Mouse (Mus musculus) kidney, postnatal 25 days (tissue): ENCODE data around the gene Arid3a.

Source experiments
- DNase-seq, 2 experiments: peaks; one replicate each; pipeline ENCODE4 v3.0.0; 2021; ENCODE audit warnings: mixed read lengths in 2 of 2

The Arid3a gene

DNA sequence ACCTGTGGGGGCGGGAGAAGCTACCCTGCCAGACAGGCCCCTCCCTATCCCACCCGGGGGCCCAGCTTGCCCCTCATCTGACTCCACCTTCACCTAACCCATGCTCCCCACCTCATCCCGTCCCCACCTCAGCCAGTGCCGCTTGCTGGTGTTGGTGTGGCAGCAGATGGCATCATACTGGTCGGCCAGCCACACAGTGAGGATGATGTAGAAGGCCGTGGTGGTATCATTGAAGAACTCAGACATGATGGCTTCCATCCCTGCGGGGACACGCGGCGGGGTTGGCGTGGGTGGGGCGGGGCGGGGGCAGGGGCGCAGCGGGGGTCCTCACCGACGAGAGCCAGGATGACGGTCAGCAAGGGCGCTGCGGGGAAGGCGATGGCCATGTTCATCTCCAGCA is 51.2 kb downstream of the Arid3a start:
- no peak for DNase-seq

DNA sequence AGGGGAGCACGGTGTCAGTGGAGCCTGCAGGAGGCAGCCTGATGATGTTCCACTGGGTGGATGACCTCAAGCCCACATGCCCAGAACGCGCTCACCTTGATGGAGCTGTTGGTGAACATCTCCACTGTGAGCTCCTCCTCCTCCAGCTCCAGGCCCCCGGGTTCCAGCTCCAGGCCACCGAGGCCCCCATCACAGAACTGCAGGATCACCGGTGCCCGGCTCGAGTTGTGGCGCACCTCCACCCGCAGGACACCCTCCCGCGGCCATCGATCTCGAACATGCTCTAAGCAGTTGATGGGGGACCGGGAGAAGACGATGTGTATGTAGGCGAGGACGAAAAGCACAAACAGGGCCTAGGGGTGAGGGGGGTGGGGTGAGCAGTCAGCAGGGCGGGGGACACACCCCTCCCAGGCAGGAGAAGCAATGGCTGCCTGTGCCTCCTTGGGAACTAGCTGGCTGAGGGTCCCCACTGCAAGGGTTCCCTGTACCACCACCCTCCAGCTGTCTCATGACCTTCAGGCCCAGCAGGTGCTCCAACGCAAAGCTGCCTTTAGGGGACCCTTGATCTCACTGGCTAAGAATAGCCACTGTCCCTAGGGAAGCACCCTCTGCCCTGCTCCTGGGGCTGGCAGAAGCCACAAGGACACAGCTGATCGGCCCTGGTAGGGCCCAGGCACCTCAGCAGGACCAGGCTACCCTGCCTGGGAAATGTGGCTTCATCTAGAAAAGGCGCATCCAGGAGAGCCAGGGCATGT is 52.7 kb downstream of the Arid3a start:
- no peak for DNase-seq

DNA sequence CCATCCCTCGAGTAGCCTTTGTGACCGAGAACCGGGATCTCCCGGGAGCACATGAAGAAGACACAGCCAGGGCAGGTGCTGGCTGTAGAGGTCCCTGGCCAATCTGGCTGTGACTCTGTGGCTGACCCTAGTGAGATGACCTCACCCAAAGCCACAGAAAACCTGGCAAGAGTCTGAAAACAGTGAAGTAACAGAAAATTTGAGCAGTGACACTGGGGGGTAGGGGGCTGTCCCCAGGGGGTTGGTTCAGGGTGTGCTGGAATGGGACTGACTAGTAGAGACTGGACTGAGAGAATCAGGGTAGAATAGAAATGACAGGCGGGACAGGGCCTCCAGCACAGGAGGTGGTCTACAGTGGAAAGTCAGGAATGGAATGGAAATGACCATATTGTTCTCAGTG is 56.4 kb downstream of the Arid3a start:
- no peak for DNase-seq

DNA sequence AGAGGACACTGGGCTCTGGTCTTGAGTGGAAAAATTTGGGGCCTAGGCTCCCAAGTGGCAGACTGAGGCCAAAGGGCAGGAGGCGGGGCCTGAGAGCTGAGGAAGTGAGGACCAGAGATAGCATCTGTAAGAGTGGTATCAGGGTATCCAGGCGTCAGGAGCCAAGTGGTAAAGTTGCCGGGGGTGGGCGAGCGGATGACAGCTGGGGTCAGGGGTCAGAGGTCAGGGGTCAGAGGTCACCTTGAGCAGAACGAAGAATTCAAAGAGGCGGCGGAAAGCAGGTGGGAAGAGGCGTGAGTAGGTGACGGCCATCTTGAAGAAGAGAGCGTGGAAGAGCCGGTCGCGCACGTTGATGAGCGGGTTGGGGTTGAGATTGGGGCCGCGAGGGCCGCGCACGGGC is 56.8 kb downstream of the Arid3a start:
- peak; percentile 87 to 92 for DNase-seq

GRCm38 (mm10) chr10:79984195-79984816 is 57.5 kb downstream of the Arid3a start, which contains the start of gene Tmem259:
TSS of gene Tmem259 (minus strand) at chr10:79984330.
- DNase-seq: peak; percentile 92 to 94

- peak; percentile 99 for DNase-seq
These were observed 58.0 kb downstream of the Arid3a start for GRCm38 (mm10) chr10:79984871-79985270.

- DNase-seq: peak; percentile 61 to 76
These were observed 58.7 kb downstream of the Arid3a start for GRCm38 (mm10) chr10:79985334-79986231.

- DNase-seq: no peak
These were observed 59.5 kb downstream of the Arid3a start for GRCm38 (mm10) chr10:79986232-79986878.

GRCm38 (mm10) chr10:79986963-79987362 is 60.1 kb downstream of the Arid3a start:
- peak; percentile 88 to 91 for DNase-seq

DNA sequence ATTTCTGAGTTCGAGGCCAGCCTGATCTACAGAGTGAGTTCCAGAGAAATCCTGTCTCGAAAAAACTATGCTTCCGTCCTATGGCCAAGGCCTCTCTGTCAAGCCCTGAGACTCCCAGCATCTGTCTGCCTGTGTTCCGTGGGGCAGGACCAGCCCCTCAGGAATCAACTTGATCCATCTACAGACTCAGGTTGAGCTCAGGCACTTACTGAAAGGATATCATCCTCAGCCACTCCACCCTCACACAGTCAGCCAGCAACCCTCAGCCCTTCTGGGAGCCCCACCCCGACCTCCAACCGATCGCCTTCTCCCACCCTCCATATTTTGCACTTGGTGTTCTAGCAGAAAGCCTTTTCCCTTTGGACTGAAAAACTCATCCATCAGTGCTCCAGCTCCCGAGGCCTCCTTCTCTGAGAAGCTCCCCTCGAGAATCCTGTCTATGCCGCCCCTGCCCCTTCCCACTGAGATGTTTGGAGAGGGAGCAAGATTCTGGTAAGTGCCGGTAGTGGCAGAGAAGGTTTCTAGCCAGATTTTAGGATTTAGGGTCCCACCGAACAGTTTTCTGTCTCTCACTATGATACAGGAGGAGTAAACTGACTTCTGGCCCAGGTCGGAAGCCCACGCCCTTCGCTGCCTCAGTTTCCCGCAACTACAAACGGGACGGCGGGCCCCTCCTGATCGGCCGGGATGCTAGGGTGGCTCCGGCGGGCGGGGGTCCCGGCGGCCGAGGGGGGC is 61.1 kb downstream of the Arid3a start:
- DNase-seq: no peak

DNA sequence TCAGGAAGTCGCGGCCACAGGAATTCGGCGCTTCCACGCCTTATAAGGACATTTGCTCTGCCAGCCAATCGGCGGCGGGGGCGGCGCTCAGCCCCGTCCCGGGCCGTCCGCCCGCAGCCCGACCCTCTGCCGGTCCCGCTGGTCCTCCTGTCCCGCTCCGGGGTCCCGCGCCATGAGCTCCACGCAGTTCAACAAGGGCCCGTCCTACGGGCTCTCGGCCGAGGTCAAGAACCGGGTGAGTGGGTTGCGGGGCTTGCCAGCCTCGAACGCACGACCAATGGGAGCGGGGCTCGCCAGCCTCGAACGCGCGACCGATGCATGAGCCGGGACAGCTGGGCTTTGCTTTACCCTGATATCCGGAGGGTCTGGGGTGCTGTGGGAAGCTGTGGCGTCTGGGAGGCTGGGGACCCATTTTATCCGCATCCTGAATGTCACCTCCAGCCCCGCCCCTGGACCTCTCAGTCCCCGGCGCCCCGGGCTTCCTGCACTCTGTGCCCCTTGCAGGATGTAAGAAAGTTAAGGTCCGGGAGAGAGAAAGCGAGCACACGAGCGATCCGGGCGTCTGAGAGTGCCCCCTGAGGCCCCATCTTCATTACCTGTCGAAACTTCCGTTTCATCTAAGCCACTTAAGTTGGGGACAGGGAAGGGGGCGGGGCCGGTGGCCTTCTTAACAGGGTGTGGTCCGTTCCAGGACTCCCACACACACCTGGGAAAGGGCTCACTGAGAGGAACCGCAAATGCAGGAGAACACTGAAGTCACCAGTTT is 61.8 kb downstream of the Arid3a start, which contains the start of gene Cnn2:
Gene Cnn2, plus strand, starts transcription at position 79 of the 766 bp plus-strand sequence.
- DNase-seq: peak; percentile 68 to 85

DNA sequence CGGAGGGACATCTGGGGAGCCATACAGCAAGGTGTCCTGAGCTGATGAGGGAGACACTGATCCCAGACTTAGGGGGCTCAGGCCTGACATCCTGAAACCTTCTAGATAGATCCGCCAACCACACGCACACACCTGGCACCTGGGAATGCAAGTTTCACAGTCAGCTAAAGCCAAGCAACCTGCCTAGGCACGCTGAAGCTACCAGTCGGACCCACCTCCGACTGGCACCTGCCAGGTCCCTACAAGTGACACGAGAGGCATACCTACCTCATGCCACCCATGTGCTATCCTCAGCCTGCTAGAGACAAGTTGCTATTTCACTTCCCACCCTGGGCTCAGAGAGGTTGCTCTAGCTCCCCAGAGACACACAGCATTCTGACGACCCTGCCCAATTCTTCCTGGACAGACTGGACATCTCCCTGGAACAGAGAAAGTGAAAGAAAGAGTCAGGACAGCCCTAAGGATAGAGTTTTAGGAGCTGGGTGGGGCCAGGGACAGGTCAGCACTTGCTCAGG is 62.5 kb downstream of the Arid3a start:
- no peak for DNase-seq

DNA sequence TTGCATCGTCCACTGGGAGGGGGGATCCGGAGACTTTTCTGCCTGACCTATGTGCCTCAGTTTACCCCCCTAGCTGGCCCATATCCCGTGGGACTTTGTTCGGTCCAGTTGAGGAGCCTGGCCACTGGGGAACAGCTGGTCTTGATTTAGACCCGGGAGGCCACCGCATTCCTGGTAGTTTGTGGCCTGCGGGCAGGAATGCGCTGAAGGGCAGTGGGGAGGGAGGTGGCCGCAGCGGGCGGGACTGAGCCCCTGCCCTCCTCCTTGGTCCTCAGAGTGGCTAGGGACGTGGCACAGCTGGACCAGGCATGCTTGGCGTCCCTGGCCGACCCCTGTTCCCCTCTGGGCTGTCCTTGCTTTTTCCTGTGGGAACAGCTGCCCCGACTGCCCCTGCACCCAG is 63.0 kb downstream of the Arid3a start:
- DNase-seq: peak; percentile 41 to 61

DNA sequence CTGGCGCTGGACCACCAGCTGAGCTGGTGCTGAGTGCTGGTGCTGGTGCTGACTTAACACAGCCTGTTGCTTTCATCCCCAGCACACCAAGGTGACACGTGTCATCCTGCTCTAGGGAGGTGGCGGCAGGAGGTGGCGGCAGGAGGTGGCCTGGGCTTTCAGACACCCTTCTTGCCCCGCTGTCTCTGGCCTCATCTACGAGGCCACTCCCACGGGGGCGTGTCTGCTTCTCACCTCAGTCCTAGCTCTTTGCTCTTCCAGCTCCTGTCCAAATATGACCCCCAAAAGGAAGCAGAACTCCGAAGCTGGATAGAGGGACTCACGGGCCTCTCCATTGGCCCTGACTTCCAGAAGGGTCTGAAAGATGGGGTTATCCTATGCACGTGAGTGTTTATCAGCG is 64.3 kb downstream of the Arid3a start:
- DNase-seq: no peak

DNA sequence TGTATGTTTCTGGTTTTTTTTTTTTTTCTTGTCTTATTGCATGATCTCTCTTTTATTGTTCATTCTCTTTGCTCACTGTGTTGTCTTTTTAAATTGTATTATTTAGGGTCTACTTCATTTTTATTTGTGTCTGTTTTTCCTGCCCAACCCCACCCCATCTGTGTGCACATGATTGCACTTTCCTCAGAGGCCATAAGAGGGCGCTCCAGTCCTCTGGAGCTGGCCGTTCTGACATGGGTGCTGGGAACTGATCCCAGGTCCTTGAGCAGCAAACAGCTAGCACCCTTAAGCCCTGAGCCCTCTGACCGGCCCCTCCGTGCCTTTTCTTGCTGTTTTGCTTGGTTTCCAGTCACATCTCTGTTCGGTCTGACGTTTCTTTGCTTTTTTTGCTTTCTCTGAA is 64.7 kb downstream of the Arid3a start:
- DNase-seq: no peak

DNA sequence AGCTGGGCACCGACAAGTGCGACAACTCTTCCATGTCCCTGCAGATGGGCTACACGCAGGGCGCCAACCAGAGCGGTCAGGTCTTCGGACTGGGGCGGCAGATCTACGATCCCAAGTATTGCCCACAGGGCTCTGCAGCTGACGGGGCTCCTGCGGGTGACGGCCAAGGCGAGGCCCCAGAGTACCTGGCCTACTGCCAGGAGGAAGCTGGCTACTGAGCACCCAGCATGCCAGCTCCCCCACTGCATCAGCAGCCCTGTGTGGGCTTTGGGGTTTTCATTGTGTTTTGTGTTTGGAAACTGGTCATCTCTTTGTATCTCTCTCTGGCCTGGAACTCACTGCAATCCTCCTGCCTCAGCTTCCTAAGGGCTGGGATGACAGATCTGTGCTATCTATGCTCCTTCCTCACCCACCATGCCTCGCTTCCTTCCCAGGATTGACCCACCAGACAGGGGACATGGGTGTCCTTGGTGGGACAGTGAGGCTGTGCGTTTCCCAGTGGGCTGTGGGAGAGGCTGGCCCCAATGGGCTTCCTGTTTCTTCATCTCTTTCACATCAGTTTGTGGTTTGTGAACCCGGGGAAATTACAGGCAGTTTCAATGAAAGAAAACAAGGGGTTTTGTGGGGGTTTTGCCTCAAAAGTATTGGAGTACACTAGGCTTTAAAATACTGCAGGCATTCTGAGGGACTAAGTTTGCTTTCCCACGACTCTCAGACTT is 67.7 kb downstream of the Arid3a start:
- DNase-seq: peak; percentile 65 to 68

- DNase-seq: no peak
These were observed 68.8 kb downstream of the Arid3a start for GRCm38 (mm10) chr10:79995636-79996035.

GRCm38 (mm10) chr10:79996272-79997033 is 69.6 kb downstream of the Arid3a start, which contains the start of gene Abca7:
TSS of gene Abca7 (plus strand) at chr10:79996494.
- peak; percentile 97 to 99 for DNase-seq

DNA sequence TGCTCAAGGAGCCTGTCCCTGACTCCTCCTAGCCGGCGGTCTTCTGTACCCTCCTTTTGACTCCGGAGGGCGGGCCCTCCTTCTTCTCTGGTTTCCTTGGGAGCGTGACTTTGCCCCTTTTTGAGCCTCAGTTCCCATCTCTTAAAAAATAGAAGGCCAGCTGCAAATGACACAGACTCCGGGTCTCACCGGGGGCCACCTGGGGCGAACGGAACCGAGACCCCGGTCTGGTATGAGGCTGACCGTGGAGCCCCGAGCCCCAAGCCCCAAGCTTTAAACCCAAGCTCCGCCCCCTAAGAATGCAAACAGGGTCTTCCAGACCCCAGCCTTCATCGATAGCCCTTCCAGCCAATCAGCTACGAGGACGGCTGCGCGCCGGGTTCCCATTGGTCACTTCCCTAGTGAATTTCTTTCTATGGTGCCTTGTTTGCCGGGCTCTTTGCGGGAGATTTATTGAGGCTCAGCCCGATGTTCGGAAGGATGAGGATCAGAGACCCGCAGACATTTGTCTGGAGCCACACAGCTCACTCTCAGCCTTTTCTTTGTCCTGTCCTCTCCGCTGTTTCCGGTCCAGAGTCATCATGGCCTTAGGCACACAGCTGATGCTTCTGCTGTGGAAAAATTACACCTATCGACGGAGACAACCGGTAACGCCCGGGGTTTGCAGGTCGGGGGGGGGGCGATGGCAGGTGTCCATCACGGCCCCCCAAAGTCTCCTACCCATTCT is 70.4 kb downstream of the Arid3a start:
- DNase-seq: peak; percentile 71 to 85
